Mouse (Mus musculus) G1E (cell line): ENCODE data around the gene Zfp933. TPM values are rescaled to one million over a fixed set of nuclear protein-coding genes. Genes with fewer than 3 reads are reported as not detected.
"Not testable (repeated sequence)": the region's sequence is repeated elsewhere in the genome, so short reads cannot be mapped to it uniquely, and the experiment has no call there.

Source experiments
- ATAC-seq: 2 replicates; pipeline ENCODE4 v1.8.0; 2016; ENCODE audit warnings: mild to moderate bottlenecking; ENCODE audit not compliant: insufficient number of reproducible peaks, poor library complexity, low FRiP score, severe bottlenecking; ENCODE audit errors: extremely low read depth
- DNase-seq: peaks from one replicate; pipeline ENCODE4 v3.0.0; 2012; ENCODE audit warnings: low spot score
- H3K27me3 ChIP-seq: 2 replicates; pipeline ENCODE4 v1.6.1; 2012; ENCODE audit warnings: mild to moderate bottlenecking, low read length, inconsistent platforms; ENCODE audit not compliant: insufficient read depth
- H3K36me3 ChIP-seq: replicated peaks from 2 replicates; pipeline ENCODE3; 2012; ENCODE audit warnings: mild to moderate bottlenecking, inconsistent platforms
- H3K4me1 ChIP-seq: 2 replicates; pipeline ENCODE4 v1.6.1; 2012; ENCODE audit warnings: low read depth, low read length, inconsistent platforms, mixed read lengths; ENCODE audit not compliant: insufficient read depth
- H3K4me3 ChIP-seq: 2 replicates; pipeline ENCODE4 v1.5.1; 2012; ENCODE audit warnings: low read depth, mild to moderate bottlenecking, inconsistent platforms, low read length, moderate library complexity, mixed read lengths
- H3K9me3 ChIP-seq: replicated peaks from 2 replicates; pipeline ENCODE4 v1.6.1; 2012; ENCODE audit warnings: inconsistent platforms
- CTCF ChIP-seq: IDR thresholded peaks from 2 replicates; pipeline ENCODE4 v1.5.1; 2012; ENCODE audit warnings: low read depth, low read length, inconsistent platforms, mixed read lengths
- GATA1 ChIP-seq: IDR thresholded peaks from 2 replicates; pipeline ENCODE4 v1.6.1; 2012; ENCODE audit warnings: borderline replicate concordance, low read length, inconsistent platforms, mixed read lengths
- GATA2 ChIP-seq: IDR thresholded peaks from 2 replicates; pipeline ENCODE4 v1.6.1; 2012; ENCODE audit warnings: low read depth, low read length, inconsistent platforms, borderline replicate concordance
- POLR2AphosphoS5 ChIP-seq: IDR thresholded peaks from 2 replicates; pipeline ENCODE4 v1.6.1; 2012; ENCODE audit warnings: low read depth, low read length, inconsistent platforms; ENCODE audit not compliant: insufficient replicate concordance
- TAL1 ChIP-seq: conservative IDR thresholded peaks from 2 replicates; pipeline ENCODE4 v1.6.1; 2012; ENCODE audit warnings: low read depth, low read length, inconsistent platforms, mixed read lengths
- polyA plus RNA-seq: library from polyadenylated mRNA; stranded (reverse); fragments of >175 nt; gene quantifications from 2 replicates; pipeline ENCODE4 v1.2.3, GENCODE M21; 2012
- total RNA-seq, 2 experiments: library from RNA; stranded (forward) in 1 of 2; stranded (reverse) in 1 of 2; fragments of 200-1000 nt in 1 of 2; fragments of >200 nt in 1 of 2; fragmentation: Nextera tagmentation in 1 of 2; gene quantifications; 2 replicates each; pipeline ENCODE4 v1.2.3; 2014 to 2017

Gene Zfp933
- total and polyA plus RNA-seq, 3 experiments = 0.15 to 12.4 (median 10.9) TPM

DNA sequence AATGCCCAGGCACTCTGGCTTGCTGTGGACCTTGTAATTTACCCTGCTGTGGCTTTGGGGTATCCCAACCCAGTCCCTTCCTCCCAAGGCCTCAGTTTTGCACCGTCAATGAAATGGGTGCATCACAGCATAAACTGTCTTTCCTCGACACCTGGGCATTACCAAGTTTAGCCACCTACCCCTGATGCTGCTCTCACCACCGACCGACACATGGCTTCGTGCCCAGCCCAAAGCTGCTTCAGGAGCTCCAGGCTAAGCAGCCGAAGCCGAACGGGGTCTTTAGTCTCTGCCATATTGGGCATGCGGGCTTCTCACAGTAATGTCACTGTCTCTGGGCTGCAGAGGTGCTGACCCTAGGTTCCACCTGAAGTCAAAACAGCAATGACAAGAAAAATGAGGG is 17.9 kb upstream of the Zfp933 start:
- DNase-seq (no peak), ATAC-seq (no peak)
- Histone ChIP-seq H3K36me3 (no peaks in the 10 kb centered on the region), H3K27me3 (peaks cover 3% of the 10 kb centered on the region; the same call in 1 of the 2 replicates), H3K4me1 (no peaks in the 10 kb centered on the region), H3K4me3 (no peak overlapping the region), H3K9me3 (peaks cover 17% of the 10 kb centered on the region)
- TF ChIP-seq GATA2 = no peak
- no peak for TF ChIP-seq CTCF
- TF ChIP-seq GATA1 = no peak
- TF ChIP-seq TAL1 = no peak
- TF ChIP-seq POLR2AphosphoS5 = no peak

DNA sequence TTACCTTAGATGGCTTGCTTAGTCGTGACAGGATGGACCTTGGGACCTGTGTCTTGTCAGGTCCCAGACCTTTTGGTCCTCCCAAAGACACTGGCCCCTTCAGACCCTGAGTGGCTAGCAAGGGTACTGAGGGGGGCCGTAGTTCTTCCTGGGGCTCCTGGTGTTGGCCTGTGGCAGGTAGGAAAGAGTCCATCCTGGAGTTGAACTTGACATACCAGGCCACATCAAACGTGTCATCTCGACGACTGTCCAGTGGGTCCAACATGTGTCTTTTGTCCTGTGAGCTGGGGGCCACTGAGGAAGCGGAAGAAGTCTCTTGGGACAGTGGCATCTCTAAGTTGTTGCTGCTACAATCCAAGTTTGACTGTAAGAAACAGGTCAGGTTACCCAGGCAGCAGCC is 17.5 kb upstream of the Zfp933 start:
- DNase-seq (no peak), ATAC-seq (no peak)
- H3K27me3 ChIP-seq = peaks cover 3% of the 10 kb centered on the region; the same call in 1 of the 2 replicates
- H3K36me3 ChIP-seq = no peaks in the 10 kb centered on the region
- 0 out of 2 replicates have a peak, but pooled peaks cover 3% of the 10 kb centered on the region for H3K4me1 ChIP-seq
- H3K4me3 ChIP-seq = no peak overlapping the region
- TF ChIP-seq POLR2AphosphoS5 (no peak), GATA1 (no peak), GATA2 (no peak), TAL1 (no peak), CTCF (no peak)
- H3K9me3 ChIP-seq = peaks cover 17% of the 10 kb centered on the region

DNA sequence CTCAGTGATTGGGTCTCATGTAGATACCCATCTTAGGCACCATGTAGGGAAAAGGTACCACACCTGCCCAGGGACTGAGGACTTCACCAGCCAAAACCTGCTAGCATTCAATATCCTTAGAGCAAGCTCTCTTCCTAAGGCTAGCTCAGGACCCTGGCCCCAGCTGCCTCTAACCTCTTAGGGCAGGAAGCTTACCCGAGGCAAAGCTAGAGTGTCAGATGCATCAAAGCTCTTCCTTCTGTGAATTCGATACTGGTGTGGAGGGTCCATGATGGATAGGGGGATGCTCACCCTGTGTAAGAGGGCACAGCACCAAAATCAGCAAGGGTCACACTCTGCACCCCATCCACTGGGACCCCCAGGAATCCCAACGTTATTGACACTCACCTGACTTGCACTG is 13.9 kb upstream of the Zfp933 start:
- H3K27me3 ChIP-seq = peaks cover 3% of the 10 kb centered on the region; the same call in 1 of the 2 replicates
- no peaks in the 10 kb centered on the region for H3K9me3 ChIP-seq
- no peaks in the 10 kb centered on the region for H3K36me3 ChIP-seq
- H3K4me1 ChIP-seq = 0 out of 2 replicates have a peak, but pooled peaks cover 3% of the 10 kb centered on the region
- ATAC-seq = no peak
- no peak overlapping the region for H3K4me3 ChIP-seq
- TF ChIP-seq POLR2AphosphoS5 (no peak), GATA2 (no peak), GATA1 (no peak), TAL1 (no peak), CTCF (no peak)
- no peak for DNase-seq

DNA sequence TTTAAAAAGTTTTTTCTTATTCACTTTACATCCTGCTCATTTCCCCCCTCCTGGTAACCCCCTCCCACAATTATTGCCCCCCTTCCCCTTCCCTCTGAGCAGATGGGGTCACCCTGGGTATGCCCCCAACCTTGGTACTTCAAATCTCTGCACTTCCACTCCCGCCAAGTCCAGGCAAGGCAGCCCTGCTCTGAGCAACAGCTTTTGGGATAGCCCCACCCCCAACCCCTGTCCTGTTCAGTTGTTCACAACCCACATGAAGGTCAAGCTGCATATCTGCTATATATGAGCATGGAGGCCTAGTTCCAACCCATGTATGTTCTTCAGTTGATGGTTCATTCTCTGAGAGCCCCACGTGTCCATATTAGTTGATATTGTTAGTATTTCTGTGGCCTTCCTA is 2.6 kb upstream of the Zfp933 start:
- peaks cover 8% of the 10 kb centered on the region for H3K36me3 ChIP-seq
- no peak overlapping the region for H3K4me3 ChIP-seq
- ATAC-seq (no peak), DNase-seq (no peak)
- H3K9me3 ChIP-seq = no peaks in the 10 kb centered on the region
- no peaks in the 10 kb centered on the region for H3K27me3 ChIP-seq
- TF ChIP-seq POLR2AphosphoS5 (no peak), CTCF (no peak), GATA2 (no peak), GATA1 (no peak)
- peaks cover 19% of the 10 kb centered on the region for H3K4me1 ChIP-seq

DNA sequence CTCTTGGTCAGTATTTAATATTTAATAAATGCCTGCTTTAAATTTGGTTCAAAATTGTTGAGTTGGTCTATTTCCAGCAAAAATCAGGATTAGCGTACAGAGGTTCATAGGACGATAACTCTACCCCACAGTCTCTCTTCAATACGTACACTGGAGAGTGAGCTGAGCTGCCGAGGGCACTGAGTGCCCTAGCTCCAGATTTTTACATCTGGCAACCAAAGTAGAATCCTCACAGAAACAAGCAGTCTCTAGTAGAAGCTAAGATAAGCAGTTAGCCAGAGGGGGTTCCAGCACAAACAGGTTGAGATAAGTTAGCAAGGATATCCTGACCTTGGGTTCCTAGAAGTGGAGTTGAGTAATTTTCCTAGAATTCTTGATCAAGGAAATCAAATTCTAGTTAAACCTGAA is 422 bp upstream of the Zfp933 start:
- DNase-seq (no peak), ATAC-seq (peak; percentile 36; the same call in 1 of the 2 replicates)
- H3K27me3 ChIP-seq = no peaks in the 10 kb centered on the region
- H3K9me3 ChIP-seq = no peaks in the 10 kb centered on the region
- peaks cover 19% of the 10 kb centered on the region for H3K4me1 ChIP-seq
- peaks cover 14% of the 10 kb centered on the region for H3K36me3 ChIP-seq
- peak overlapping the region; percentile 82 for H3K4me3 ChIP-seq
- TF ChIP-seq CTCF (no peak), GATA1 (no peak), GATA2 (no peak), TAL1 (no peak), POLR2AphosphoS5 (no peak)

- no peak for ATAC-seq
- no peak for DNase-seq
- H3K4me3 ChIP-seq = no peak overlapping the region
- peaks cover 22% of the 10 kb centered on the region for H3K36me3 ChIP-seq
- H3K4me1 ChIP-seq = peaks cover 4% of the 10 kb centered on the region
- H3K9me3 ChIP-seq = no peaks in the 10 kb centered on the region
- TF ChIP-seq GATA1 = no peak
- no peak for TF ChIP-seq CTCF
- no peak for TF ChIP-seq TAL1
- no peak for TF ChIP-seq POLR2AphosphoS5
- TF ChIP-seq GATA2 = no peak
- no peaks in the 10 kb centered on the region for H3K27me3 ChIP-seq
Observed at GRCm38 (mm10) chr4:147842871-147843270, 5.3 kb downstream of the Zfp933 start.

DNA sequence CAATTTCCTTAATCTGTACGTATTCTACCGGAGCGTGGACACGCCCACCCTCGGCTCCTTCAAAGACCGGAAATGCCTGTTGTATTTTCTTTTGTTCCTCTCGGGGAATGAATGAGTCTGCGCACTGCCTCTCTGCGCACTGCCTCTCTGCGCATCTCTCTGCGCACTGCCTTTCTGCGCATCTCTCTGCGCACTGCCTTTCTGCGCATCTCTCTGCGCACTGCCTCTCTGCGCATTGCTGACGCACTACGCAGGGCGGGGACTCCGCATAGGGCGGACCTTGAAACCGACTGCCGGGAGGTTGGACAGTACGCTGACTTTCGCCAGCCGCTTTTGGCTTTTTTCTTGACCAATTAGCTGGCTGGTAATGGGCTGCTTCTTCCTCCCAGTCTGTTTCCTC is 8.9 kb downstream of the Zfp933 start:
- DNase-seq, H3K27me3 ChIP-seq, H3K4me3 ChIP-seq, H3K4me1 ChIP-seq, H3K9me3 ChIP-seq, ATAC-seq: not testable (repeated sequence)
- peaks cover 18% of the 10 kb centered on the region for H3K36me3 ChIP-seq
